Mouse (Mus musculus): Measurements from ENCODE around the gene Rmi2. TPM values are rescaled to one million over a fixed set of nuclear protein-coding genes. Genes with fewer than 3 reads are reported as not detected.
"Not testable (repeated sequence)": the region's sequence is repeated elsewhere in the genome, so short reads cannot be mapped to it uniquely, and the experiment has no call there.

The Rmi2 gene
- total RNA-seq (2021) = 1.7 and 2.1 TPM in 2 replicates
- long read RNA-seq = 0 reads

GRCm38 (mm10) chr16:10834911-10835587 lies at the start of gene Rmi2:
TSS of gene Rmi2 (plus strand) at chr16:10835059.
- peak; percentile 90 for DNase-seq

GRCm38 (mm10) chr16:10785371-10786231 lies 49.3 kb upstream of the Rmi2 start, which contains the start of gene Socs1:
TSS of gene Socs1 (minus strand) at chr16:10785536.
- DNase-seq = peak; percentile 92

GRCm38 (mm10) chr16:10786288-10786687 lies 48.6 kb upstream of the Rmi2 start:
- peak; percentile 74 for DNase-seq

- no peak for DNase-seq
Observed at GRCm38 (mm10) chr16:10786782-10787547, 47.9 kb upstream of the Rmi2 start.

- no peak for DNase-seq
Observed at GRCm38 (mm10) chr16:10787548-10788058, 47.3 kb upstream of the Rmi2 start.

- no peak for DNase-seq
Observed at GRCm38 (mm10) chr16:10788271-10788670, 46.6 kb upstream of the Rmi2 start, which contains the start of gene Tnp2. TSS of gene Tnp2 (minus strand) at chr16:10788660.

- no peak for DNase-seq
Observed at GRCm38 (mm10) chr16:10788866-10789265, 46.0 kb upstream of the Rmi2 start.

GRCm38 (mm10) chr16:10790702-10791101 lies 44.2 kb upstream of the Rmi2 start, which contains the start of gene Prm3:
TSS of gene Prm3 (minus strand) at chr16:10790914.
- no peak for DNase-seq

- DNase-seq = no peak
Observed at GRCm38 (mm10) chr16:10796034-10796433, 38.8 kb upstream of the Rmi2 start, which contains the start of gene Prm2. TSS of gene Prm2 (minus strand) at chr16:10796134.

GRCm38 (mm10) chr16:10802420-10802819 lies 32.4 kb upstream of the Rmi2 start:
- not testable (repeated sequence) for DNase-seq

GRCm38 (mm10) chr16:10805789-10806527 lies 28.9 kb upstream of the Rmi2 start, which contains the start of gene Prm1:
TSS of gene Prm1 (minus strand) at chr16:10805839.
- no peak for DNase-seq

- no peak for DNase-seq
Observed at GRCm38 (mm10) chr16:10810376-10810775, 24.5 kb upstream of the Rmi2 start.

- DNase-seq = no peak
Observed at GRCm38 (mm10) chr16:10812865-10813371, 21.9 kb upstream of the Rmi2 start, which contains the start of gene Gm11172. TSS of gene Gm11172 (plus strand) at chr16:10812915.

- DNase-seq = no peak
Observed at GRCm38 (mm10) chr16:10813726-10814125, 21.1 kb upstream of the Rmi2 start.

GRCm38 (mm10) chr16:10814864-10815263 lies 20.0 kb upstream of the Rmi2 start:
- DNase-seq = peak; percentile 28

GRCm38 (mm10) chr16:10818579-10819135 lies 16.2 kb upstream of the Rmi2 start:
- no peak for DNase-seq

- DNase-seq = no peak
Observed at GRCm38 (mm10) chr16:10819966-10820365, 14.9 kb upstream of the Rmi2 start.

GRCm38 (mm10) chr16:10821387-10821786 lies 13.5 kb upstream of the Rmi2 start:
- DNase-seq = no peak

GRCm38 (mm10) chr16:10824536-10824935 lies 10.3 kb upstream of the Rmi2 start:
- DNase-seq = no peak

- DNase-seq = no peak
Observed at GRCm38 (mm10) chr16:10825840-10826239, 9.0 kb upstream of the Rmi2 start.

- DNase-seq = no peak
Observed at GRCm38 (mm10) chr16:10827269-10827668, 7.6 kb upstream of the Rmi2 start.
